Mouse (Mus musculus) cerebellum, adult 11-12 months (tissue): ENCODE measurements around the gene Dnah3.
A peak's percentile ranks its signal among the peaks of the same experiment; 100 is the strongest.

ENCODE experiments used
- DNase-seq: peaks from one replicate; pipeline ENCODE4 v3.0.0; 2022

Dnah3 gene

DNA sequence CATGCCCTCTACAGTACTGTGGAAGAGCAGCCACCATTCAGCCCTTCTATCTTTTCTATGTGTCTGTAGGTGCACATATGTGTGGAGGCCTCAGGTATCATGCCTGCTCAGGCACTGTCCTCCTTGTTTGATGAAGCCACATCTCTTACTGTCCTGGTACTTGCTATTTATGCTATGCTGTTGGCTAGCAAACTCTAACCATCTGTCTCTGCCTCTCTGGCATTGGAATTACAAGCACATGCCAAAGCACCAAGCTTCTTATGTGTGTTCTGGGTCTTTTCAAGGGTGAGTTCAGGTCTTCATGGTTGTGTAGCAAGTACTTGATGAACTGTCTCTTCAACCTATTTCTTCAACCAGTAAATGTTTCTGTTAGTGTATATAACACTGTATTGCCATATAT, 158.8 kb downstream of the Dnah3 start:
- no peak for DNase-seq

DNA sequence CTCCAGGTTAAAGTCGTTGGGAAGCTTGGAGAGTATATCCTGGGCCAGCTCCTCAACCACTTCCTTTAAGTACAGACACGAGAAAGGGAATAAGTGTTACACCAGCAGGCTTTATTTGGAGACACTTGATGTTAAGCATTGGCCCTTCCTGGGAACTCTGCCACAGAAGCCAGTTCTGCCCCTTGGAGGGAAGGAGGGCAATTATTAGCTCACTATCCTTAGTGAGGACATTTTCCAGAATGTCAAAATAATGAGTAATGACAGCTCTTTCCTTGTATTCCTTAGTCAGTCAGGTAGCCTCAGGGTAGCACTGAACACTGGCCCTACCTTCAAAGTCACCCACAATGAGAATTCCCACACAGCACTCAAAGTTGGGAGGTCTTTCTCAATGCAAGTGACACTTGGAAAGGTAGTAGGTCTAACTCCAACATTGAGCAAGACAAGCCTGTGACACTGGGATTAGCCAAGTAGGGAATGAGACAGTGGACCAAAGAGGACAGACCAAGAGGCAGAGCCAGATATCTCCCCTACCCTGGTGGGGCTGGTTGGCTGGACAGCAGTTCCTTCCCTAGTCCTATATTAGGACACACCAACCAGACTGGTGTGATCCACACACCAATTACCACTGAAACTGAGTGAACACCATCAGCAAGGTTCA, 166.2 kb downstream of the Dnah3 start:
- DNase-seq: no peak

DNA sequence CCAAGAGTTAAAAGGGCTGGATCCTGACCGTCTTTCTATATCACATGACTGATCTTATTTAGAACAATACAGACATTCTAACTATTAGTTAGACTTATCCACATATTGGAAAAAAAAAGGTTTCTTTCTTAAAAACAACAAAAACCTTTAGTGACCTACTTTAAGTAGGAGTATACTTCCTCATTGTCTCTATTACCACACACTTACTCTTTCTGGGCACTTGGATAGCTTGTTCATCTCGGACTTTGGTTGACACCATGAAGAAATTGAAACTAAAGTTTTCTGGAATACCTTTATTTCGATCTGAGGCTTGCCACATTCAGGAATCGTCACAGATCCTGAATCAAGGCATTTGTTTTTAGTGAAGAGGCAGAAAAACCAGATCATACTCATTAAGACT, 174.0 kb downstream of the Dnah3 start:
- no peak for DNase-seq

DNA sequence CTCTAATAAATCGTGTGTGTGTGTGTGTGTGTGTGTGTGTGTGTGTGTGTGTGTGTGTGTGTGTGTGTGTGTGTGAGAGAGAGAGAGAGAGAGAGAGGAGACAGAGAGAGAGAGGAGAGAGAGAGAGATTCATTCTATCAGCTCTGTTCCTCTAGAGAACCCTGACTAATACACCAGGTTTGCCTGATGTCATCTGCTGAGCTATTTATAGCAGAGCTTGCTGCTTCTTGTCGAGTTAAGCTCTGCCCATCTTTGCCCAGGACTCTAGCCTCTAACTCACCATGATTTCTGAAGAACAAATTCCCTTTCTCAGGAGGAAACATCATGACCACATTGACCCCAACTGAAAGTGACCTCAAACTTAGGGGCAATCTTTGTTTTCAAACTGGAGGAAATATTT, 174.6 kb downstream of the Dnah3 start:
- DNase-seq: no peak

DNA sequence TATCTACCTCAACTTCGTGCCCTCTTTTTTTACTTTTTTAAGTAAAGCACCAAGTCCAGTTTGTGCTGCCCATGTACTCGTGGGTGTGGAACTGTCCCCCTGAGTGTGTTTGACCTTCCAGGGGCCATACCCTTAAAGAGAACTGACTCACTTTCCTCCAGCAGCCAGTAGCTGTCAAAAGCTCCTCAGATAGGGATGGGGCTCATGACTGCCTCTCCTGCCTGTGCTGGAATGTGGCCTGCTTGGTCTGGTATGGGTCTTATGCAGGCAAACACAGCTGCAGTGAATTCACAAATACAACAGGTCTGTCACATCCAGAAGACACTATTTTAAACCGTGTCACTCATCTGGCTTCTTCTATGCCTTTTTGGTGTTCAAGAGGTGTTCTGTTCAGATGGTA, 183.4 kb downstream of the Dnah3 start:
- DNase-seq: no peak

DNA sequence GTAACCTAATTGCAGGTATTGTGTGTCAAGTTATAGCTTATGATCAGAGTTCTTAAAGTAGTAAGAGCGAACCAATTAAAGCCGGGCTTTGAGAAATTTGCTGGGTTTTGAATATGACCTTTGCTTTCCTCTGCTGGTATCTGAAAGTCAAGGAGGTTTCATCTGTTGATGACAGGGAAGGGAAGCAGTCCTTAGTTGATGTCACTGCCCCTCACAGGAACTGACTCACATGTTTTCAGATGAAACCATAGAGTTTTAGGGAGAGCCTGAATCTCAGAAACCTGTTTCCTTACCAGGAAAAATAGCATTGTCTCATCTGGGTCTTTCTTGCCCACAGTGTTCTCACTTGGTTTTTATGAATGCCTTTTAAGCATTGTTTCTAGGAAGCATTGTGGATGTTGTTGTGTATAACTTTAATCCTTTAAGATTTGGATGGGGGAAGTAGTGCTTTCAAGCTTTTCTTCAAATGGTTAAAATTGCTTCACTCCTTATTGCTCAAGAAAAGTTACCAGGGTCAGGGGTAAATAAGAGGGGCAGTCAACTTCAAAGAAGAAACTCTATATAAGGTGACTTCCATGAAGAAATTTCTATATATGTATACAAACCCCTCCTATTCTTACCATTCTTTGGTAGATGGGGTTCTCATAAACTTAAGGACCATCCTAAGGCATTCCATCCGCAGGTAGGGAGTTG, 188.4 kb downstream of the Dnah3 start:
- no peak for DNase-seq

DNA sequence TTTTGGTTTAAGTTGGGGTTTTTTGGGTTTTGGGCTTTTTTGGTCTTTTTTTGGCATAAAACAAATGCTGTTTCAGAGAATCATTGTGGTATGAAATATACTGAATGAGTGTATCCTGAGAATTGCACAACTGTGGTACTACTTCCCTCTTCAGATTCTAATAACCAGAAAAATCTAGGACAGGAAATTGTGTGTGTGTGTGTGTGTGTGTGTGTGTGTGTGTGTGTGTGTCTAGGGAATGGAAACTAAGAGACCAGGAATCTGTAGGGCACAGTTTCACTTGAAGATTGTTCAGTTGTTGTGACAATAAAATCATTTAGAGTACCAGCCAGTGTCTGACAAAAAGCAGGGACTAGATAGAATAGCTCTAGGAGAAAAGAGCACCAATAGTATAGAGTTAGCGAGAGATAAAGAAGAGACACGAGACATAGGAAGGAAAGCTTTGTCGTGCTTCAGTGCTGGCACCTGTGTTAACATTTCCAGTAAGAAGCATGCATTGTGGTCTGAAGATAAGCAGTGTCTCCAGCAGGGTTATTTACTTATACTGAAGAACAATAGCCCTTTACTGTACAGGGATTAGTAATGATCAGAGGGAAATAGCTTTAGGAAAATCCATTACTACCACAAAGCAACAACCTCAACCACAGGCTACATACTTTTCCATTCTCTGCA, 195.6 kb downstream of the Dnah3 start:
- DNase-seq: no peak

DNA sequence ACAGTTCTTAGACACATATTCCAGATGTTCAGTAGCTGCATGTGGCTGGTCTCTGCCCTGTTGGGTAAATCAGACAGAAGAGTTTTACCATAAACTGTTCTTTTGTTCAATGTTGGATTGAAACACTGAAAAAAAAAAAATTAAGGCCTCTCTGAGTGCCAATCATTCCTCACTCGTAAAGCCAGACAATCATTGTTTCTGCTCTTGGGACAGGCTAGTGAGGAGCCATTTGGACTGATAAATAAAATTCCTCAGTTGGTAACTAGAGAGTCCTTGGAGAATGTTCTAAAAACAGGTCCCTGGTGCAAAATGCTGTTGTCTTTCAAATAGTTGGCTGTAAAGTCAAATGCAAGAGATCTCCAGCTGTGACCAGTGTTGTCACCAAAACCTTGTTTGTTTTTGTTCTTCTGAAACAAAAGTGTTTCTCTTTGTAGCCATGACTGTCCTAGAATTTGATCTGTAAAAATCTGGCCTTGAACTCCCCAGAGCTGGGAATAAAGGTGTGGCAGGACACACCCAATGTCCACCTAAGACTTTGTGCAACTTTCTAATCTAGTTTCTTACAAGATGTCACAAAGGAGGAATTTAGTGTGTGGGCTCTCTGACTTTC, 196.7 kb downstream of the Dnah3 start:
- no peak for DNase-seq

DNA sequence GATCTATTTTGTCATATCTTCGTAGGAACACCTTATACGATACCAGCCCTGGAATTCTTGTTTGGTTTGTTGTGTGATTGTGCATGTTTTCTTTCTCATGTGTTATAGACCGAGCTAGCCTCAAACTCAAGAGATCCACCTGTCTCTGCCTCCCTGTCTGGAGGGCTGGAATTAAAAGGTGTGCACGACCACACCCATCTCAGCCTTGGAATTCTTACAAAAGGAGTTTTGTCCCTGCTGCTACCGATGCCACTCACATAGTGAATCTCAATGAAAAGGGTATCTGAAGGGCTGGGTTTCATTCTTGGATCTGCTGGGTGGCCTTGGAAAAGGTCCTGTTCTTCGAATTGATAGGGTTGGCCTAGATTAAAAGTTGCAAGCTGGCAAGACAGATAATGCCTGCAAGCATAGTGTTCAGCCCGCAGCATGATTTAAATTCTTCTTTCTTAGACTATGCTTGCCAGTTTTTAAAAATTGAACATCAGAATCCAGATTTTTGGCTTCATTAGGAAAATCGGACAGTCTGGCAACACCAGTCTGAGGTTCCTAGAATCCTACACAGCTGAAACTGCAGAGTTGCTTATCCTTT, 197.5 kb downstream of the Dnah3 start:
- DNase-seq: no peak

DNA sequence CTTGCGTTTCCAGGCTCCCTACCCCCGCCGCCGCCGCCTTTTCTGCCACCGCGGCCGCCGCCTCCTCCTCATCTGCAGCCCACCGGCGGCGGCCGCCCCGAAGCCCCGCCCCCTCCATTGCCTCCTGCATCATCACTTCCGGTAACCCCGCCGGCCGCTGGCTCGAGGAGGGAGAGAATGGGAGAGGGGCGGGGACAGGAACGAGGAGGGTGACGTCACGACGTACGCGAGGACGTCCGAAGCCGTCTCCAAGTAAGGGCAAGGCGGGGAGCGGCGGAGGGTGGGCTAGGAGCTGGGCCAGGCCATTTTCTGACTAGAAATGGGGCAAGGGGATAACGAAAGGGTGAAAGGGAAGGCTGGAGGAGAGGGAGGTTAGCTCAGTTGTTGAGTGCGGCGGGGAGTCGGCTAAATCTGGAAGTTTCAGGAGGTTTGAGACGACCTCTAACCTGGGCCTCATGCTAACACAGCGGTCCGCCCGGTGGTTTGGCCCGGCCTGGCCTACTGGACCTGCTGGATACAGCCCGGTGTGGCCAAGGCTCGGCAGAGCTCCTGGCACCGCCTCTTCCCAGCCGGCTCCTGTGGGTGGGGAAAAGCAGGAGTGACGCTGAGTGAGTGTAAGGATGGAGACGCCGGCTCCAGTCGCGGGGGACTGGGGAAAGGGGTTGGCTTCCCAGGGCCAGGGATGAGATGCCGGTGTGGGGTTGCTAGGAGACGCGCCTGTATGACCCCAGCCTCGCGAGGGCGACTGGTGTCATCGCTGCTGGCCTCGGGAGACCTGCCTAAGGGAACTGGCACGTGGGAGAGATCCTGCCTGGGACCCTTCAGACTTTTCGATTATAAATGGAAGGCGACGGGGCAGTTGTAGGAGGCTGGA, 199.2 kb downstream of the Dnah3 start, which contains the start of the genes Lyrm1 and Dcun1d3:
TSS of gene Lyrm1 (plus strand) at position 223 of the 874 bp plus-strand sequence.
TSS of gene Dcun1d3 (minus strand) at position 660 of the 874 bp plus-strand sequence.
- peak; percentile 97 for DNase-seq

DNA sequence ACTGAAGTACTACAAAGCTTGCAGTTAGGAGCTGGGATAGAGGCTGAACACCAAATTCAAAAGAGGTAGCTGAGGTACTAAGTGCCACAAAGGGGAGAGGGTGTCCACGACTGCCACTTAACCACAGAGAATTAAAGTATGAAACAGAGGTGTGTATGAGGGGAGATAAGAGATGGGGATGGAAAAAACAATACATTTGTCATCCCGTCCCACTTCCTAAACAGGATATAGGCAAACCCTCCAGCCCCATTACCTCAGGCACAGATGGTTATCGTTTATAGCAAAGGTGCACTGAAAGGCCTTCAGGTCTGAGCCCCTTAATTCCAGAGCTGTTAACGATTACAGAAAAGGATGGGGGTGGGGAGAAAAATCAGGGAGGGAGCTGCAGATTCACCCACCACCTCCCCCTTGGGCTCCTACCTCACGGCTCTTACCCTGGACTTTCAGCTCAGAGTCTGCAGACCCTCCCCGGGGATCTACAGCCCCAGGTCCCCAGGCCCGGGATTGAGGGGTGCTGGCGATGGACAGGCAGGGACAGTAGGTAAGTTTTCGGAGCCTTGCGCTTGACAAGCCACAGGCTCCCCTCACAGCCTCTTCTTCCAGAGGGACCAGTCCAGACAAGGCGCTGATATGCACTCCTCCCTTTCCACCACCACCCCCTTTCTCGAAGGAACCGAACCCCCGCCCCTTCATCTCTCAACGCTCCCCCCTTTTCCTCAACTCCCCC, 200.1 kb downstream of the Dnah3 start:
- peak; percentile 73 for DNase-seq

DNA sequence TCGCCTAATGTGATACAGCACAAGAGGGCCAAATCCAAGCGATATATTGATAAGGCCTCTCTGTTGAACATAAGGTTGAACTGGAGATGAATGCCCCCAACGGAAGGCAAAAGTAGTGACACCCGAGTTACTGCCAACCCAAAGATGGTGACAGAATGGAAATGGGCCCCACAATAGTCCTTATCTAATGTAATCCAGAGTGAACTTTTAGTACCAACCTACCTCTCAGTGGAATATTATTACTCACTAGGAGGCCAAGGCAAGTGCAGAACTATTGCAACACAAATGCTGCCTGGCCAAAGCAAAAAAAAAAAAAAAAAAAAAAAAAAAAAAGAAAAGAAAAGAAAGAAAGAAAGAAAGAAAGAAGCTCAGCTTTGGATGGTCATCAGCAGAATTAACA, 202.3 kb downstream of the Dnah3 start:
- no peak for DNase-seq

DNA sequence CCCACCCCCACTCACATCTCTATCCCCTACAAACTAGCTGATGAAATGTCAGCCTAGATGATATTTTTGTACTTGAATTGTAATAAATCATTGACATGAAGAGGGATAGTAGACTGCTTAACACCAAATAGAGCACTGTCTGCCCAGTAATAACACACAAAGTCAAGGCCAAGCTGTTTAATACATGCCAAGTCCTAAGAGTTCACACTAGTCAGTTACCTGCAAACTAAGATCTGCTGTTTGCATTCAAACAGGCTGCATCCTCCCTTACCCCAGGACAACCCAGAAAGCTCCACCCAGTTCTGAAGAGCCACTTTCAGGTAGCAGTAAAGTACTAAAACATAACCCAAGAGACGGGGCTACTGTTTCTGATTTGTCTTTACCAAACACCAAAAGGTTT, 202.9 kb downstream of the Dnah3 start:
- DNase-seq: no peak

DNA sequence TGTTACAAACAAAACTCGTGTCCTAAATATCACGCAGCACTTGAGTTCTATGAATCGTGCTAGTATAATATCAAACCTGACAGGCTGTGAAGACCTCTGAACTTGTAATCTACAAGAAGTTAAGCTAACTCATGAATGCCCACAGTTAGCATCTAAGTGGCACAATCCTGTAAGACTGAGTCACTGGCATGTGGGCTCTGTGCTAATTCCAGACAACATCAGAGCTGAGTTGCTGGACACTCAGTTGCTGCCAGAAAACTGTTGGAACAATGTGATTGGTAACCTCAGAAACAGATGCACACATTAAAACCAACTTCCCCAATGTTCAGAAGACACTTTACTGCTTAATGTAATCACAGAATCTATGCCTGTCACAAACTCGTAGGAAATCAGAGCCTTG, 207.2 kb downstream of the Dnah3 start:
- no peak for DNase-seq

DNA sequence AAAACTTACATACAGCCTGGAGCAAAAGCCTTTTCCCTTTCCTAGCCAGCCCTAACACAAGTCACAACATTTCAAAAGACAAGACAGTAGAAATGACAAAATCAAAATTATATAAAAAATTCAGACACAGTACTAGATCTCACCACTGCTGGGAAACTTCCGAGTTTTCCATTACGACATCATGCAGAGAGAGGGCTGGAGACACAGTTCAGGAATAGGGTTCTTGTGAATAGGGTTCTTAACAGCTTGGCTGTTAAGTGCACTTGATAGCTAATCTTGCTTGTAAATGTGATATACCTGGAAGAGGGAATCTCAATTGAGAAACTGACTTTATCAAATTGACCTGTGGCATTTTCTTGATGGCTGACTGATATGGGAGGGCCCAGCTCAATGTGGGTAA, 213.9 kb downstream of the Dnah3 start:
- no peak for DNase-seq

DNA sequence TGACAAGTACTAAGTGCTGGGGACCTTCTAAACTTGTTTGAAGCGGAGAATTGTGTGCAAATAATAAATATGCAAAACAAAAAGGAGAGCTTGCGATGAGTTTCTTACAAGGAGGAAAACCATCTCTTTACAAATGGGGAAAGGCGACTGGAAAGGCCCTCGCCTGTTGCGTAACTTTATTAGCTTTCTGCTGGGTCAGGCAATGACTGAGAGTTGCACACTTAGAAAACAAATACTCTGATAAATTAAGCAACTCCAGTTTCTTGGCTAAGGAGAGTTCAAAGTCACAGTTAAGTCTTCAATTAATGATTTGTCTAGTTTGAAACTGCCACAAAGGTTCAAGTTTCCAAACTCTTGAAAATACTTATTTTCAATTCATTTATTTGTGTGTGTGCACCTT, 214.7 kb downstream of the Dnah3 start:
- DNase-seq: no peak

DNA sequence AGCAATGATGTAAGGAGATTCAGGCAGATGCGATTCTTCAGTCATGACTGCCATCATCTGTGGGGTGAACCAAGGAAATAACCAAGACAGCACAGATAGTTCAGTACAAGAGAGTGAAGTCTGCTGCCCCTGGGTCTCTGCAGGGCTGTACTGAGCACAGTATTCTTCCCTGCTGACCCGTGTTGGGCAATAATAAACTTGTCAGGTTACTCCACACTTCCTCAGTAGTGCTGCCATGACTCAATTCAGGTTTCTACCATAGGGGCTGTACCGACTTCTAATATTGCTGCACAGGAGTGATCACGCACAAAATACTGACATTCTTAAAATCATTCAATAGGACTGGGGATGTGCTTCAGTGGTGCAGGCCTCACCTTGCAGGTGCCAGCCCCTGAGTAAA, 215.9 kb downstream of the Dnah3 start:
- no peak for DNase-seq

DNA sequence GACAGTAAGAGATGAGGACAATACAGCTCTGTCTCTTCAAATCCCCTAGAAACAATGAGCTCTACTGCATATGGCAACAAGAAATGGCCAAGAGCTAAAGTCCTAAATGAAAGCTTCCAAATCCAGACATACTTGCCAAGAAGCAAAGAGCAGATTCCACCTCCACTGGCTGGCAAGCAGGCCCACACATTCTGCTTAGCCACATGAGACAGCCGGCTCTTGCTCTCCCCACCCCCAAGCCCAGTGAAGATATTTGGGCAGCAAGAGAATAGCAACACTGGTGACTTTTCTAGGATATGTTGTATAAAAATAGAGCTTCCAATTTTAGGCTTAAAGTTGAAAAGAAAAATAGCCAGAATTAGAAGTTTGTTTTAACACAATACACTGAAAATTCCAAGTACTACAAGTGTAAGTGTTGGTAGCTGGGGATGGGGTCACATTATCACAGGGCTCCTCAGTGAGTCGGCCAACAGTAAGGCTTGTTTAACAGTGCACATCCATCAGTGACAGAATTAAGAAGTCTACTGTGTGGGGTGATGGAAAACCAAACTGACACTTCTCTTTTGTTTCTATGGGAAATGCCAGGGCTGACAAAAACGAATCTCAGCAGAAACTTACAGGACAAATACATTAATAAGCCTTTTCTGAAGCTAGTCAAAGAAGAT, 219.2 kb downstream of the Dnah3 start:
- DNase-seq: peak; percentile 34

DNA sequence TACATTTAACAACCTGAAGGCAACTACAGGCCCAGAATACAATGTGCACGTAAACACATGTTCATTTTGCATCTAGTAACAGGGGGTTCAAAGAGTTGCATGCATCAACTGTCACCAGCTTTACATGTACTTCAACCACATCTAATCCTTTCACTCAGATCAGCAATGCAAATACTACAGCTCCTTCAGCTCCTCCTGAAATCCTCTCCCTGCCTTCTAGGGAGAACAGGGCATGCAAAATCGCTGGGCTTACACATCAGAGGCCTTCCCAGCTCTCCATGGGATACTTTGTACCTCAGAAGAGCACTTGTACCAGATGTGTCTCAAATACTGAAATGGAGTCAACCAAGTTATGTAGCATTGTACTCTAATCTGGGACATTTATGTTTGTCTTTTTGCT, 222.0 kb downstream of the Dnah3 start:
- DNase-seq: no peak
